Mouse (Mus musculus) C2C12 (cell line): ENCODE results near the gene Pip5kl1. TPM values are rescaled to one million over a fixed set of nuclear protein-coding genes. Genes with fewer than 3 reads are reported as not detected.

Source experiments
- H3K27me3 ChIP-seq: one replicate; pipeline ENCODE4 v1.6.1; 2011; ENCODE audit not compliant: control insufficient read depth, insufficient read depth, insufficient read length
- H3K36me3 ChIP-seq: one replicate; pipeline ENCODE4 v1.6.1; 2011; ENCODE audit not compliant: control insufficient read depth, insufficient read depth
- H3K4me3 ChIP-seq: one replicate; pipeline ENCODE4 v1.5.1; 2011; ENCODE audit warnings: mild to moderate bottlenecking, control low read depth; ENCODE audit not compliant: poor library complexity, insufficient read depth, severe bottlenecking
- H3K79me2 ChIP-seq: one replicate; pipeline ENCODE4 v1.6.1; 2011; ENCODE audit not compliant: control insufficient read depth, insufficient read depth
- H3K79me3 ChIP-seq: one replicate; pipeline ENCODE4 v1.6.1; 2011; ENCODE audit warnings: low read depth, control low read depth
- H3ac ChIP-seq: one replicate; pipeline ENCODE3; 2011; ENCODE audit warnings: low read depth; ENCODE audit not compliant: control insufficient read depth, insufficient read length
- CEBPB ChIP-seq: IDR thresholded peaks from one replicate; pipeline ENCODE4 v1.6.1; 2011; ENCODE audit warnings: low read depth, mild to moderate bottlenecking, control low read depth, moderate library complexity
- CTCF ChIP-seq: IDR thresholded peaks from one replicate; pipeline ENCODE4 v1.5.1; 2011; ENCODE audit not compliant: control insufficient read depth, insufficient read depth, insufficient read length
- FOSL1 ChIP-seq: IDR thresholded peaks from one replicate; pipeline ENCODE4 v1.8.0; 2011; ENCODE audit warnings: mild to moderate bottlenecking, low read length; ENCODE audit not compliant: poor library complexity, insufficient read depth, severe bottlenecking
- MAX ChIP-seq: IDR thresholded peaks from one replicate; pipeline ENCODE4 v1.6.1; 2011; ENCODE audit warnings: mild to moderate bottlenecking, control low read depth
- MYOD1 ChIP-seq: IDR thresholded peaks from one replicate; pipeline ENCODE4 v1.6.1; 2011; ENCODE audit warnings: low read depth; ENCODE audit not compliant: control insufficient read depth, insufficient read length
- MYOG ChIP-seq: IDR thresholded peaks from one replicate; pipeline ENCODE4 v1.6.1; 2011; ENCODE audit not compliant: control insufficient read depth, insufficient read length; ENCODE audit errors: extremely low read depth
- USF1 ChIP-seq: IDR thresholded peaks from one replicate; pipeline ENCODE4 v1.6.1; 2011; ENCODE audit warnings: low read depth, mild to moderate bottlenecking, control low read depth, moderate library complexity
- polyA plus RNA-seq: library from polyadenylated mRNA; unstranded; fragments of >200 nt; fragmentation: generic; extraction: Trizol; gene quantifications from one replicate; pipeline ENCODE4 v1.2.1, GENCODE M21; 2012; ENCODE audit warnings: missing spikeins

Pip5kl1 gene
- polyA plus RNA-seq, 1 experiment: 0.05 TPM

DNA sequence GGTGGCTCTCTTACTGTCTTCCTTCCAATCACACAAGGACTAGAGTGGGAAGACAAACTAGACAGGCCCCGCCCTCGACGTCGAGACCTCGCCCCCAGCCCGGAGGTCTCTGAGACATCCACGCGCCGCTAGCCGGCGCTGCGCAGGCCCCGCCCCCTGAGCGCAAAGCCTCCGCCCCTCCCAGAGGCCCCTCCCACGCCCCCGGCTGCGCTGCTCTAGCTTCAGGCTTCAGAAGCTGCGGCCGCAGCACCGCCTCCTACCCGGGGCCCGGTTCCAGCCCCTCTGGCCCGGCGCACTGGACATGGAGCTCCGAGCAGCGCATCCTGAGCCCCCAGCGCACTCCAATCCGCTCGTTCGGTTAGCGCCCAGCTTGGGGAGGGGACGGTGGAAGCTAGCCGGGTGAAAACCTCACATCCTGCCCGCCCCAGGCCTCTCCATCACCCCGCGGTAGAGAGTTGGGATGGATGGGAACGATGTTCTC lies 12.3 kb downstream of the Pip5kl1 start, which contains the start of gene St6galnac4:
TSS of gene St6galnac4 (plus strand) at position 225 of the 481 bp plus-strand sequence.
- Histone ChIP-seq H3K36me3 (peaks cover 33% of the 10 kb centered on the region), H3ac (peak within 1 kb of the TSS; percentile 100), H3K79me2 (peaks cover 49% of the 10 kb centered on the region), H3K4me3 (peak within 1 kb of the TSS; percentile 71), H3K79me3 (peaks cover 40% of the 10 kb centered on the region), H3K27me3 (no peaks in the 10 kb centered on the region)
- peak; percentile 16 for TF ChIP-seq MAX
- no peak for TF ChIP-seq MYOG
- TF ChIP-seq MYOD1: no peak
- TF ChIP-seq USF1: no peak
- TF ChIP-seq FOSL1: no peak
- peak; percentile 58 for TF ChIP-seq CTCF
- TF ChIP-seq CEBPB: no peak

DNA sequence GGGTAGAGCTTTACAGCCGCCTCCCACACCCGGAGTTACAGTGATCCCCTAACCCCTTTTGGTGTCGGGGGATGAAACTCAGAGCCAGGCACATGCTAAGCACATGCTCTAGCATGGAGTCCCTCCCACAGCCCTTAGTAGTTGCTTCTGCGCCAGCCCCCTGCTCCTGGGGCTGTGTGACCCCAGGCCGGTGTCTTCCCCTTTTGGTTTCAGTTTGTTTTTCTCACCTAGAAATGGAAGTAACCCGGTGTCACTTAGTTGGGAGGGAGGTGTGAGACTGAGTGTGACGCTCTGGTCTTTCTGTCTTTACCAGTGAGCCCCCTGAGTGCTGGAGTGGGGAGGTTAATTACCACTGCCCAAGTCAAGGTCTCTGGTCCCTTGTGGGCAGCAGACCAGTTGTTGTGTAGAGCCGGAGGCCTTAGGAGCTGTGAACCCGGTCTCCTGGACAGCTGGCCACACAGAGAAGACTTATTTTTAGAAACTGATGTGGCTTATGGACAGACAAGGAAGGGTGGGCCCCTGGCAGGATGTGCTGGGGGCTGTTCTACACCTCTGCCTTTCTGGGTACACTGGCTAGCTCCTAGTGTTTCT lies 13.2 kb downstream of the Pip5kl1 start:
- Histone ChIP-seq H3ac (peak overlapping the region; percentile 100), H3K79me3 (peaks cover 40% of the 10 kb centered on the region), H3K79me2 (peaks cover 58% of the 10 kb centered on the region), H3K36me3 (peaks cover 42% of the 10 kb centered on the region), H3K4me3 (peak overlapping the region; percentile 71), H3K27me3 (no peaks in the 10 kb centered on the region)
- no peak for TF ChIP-seq FOSL1
- TF ChIP-seq CTCF: no peak
- TF ChIP-seq MAX: no peak
- no peak for TF ChIP-seq USF1
- no peak for TF ChIP-seq MYOG
- TF ChIP-seq CEBPB: no peak
- no peak for TF ChIP-seq MYOD1

DNA sequence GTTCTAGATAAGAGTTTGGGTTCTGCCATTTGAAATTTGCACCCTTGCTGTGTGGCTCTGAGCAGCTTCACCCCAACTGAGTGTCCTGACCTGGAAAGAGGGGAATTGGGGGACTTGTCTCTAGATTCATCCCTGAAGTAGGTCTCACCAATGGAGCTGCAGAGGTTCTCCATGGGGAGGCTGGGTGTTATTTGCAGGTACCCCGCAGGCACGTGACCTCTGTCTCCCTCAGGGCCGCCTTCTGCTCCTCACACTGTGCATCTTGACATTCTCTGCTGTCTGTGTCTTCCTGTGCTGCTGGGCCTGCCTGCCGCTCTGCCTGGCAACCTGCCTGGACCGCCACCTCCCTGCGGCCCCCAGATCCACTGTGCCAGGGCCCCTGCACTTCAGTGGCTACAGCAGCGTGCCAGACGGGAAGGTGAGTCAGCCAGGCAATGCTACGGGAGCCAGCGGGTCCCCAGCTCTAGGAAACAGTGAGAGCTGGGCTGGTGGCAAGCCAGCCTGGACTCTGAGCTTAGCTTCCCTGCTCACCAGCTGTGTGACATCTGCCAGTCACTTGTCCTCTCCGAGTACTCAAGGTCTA lies 14.7 kb downstream of the Pip5kl1 start:
- peak overlapping the region; percentile 71 for H3K4me3 ChIP-seq
- peak; percentile 75 for TF ChIP-seq USF1
- no peak for TF ChIP-seq CTCF
- TF ChIP-seq CEBPB: no peak
- no peak for TF ChIP-seq FOSL1
- no peak for TF ChIP-seq MYOD1
- TF ChIP-seq MAX: peak; percentile 71
- TF ChIP-seq MYOG: no peak
- H3ac ChIP-seq: peak overlapping the region; percentile 16
- peaks cover 71% of the 10 kb centered on the region for H3K79me2 ChIP-seq
- no peaks in the 10 kb centered on the region for H3K27me3 ChIP-seq
- H3K36me3 ChIP-seq: peaks cover 56% of the 10 kb centered on the region
- peaks cover 40% of the 10 kb centered on the region for H3K79me3 ChIP-seq

DNA sequence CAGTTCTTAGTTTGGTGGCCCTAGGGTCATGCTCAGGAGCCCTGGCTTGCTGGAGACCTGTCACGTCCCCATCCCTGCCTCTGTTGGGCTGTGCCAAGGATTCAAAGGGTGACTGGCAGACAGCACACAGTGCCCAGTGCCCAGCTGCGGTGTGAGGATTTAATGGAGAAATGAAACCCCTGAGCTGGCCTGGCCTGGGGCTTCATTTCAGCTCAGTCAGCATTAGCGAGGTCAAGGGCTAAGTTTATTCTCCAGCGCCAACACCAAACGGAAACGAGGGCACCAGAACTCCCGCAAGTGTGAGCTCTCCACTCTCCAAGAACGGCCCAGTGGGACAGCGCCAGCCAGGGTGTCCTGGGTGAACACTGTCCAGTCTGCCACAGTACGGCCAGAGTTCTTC lies 15.6 kb downstream of the Pip5kl1 start:
- Histone ChIP-seq H3K79me2 (peaks cover 73% of the 10 kb centered on the region), H3K36me3 (peaks cover 65% of the 10 kb centered on the region), H3K27me3 (no peaks in the 10 kb centered on the region), H3K4me3 (no peak overlapping the region), H3K79me3 (peaks cover 40% of the 10 kb centered on the region), H3ac (no peak overlapping the region)
- TF ChIP-seq USF1 (no peak), CEBPB (no peak), MYOG (no peak), FOSL1 (no peak), CTCF (no peak), MYOD1 (no peak), MAX (no peak)

DNA sequence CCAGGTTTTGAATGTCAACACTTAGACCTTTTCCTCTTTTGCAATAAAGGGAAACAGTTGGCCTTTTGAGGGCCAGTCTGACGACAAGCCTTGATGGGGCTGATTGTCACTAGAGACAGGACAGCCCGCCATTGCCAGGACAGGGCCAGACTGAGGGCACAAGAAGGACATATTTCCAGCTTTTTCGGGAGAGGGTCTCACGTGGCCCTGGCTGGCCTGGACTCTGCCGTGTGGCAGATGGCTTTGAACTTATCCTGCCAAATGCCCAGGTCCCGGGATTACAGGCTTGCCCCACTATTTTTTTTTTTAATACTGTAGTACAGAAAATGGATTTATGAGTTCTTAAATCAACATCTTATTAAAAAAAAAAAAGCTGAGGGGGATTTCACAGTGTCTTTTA lies 16.7 kb downstream of the Pip5kl1 start:
- H3K79me2 ChIP-seq: peaks cover 73% of the 10 kb centered on the region

DNA sequence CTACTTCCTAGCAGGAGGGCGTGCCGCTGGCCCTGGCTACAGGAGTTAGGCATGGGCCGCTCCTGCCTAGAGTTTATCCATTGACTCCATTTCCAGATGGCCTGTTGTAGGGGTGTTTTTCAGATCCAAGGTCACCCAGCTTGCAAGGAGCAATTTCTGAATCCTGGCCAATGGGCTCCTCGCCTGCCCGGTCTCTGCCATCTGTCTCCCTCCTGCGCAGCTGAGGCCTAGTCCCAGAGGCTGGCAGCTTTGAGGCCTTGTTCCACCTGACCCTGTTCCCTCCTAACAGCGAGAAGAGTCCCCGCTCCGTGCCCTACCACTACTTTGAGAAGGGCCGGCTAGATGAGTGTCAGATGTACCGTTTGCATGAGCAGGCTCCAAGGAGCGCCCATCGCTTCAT lies 22.1 kb downstream of the Pip5kl1 start:
- H3K27me3 ChIP-seq: no peaks in the 10 kb centered on the region
- peaks cover 1% of the 10 kb centered on the region for H3K79me3 ChIP-seq
- H3K4me3 ChIP-seq: no peak overlapping the region
- H3K79me2 ChIP-seq: peaks cover 36% of the 10 kb centered on the region
- peaks cover 53% of the 10 kb centered on the region for H3K36me3 ChIP-seq
- no peak overlapping the region for H3ac ChIP-seq
- TF ChIP-seq USF1: no peak
- no peak for TF ChIP-seq CTCF

More for the DNA sequence above, 16.7 kb downstream of the Pip5kl1 start:
- no peak overlapping the region for H3ac ChIP-seq
- TF ChIP-seq MYOD1 (no peak), FOSL1 (no peak), MYOG (no peak), USF1 (no peak), MAX (no peak), CTCF (no peak), CEBPB (no peak)
- H3K4me3 ChIP-seq: no peak overlapping the region
- no peaks in the 10 kb centered on the region for H3K27me3 ChIP-seq
- peaks cover 73% of the 10 kb centered on the region for H3K36me3 ChIP-seq
- H3K79me3 ChIP-seq: peaks cover 40% of the 10 kb centered on the region
